ENCODE assay signal across 9 mouse cellular contexts in the genomic region with DNA sequence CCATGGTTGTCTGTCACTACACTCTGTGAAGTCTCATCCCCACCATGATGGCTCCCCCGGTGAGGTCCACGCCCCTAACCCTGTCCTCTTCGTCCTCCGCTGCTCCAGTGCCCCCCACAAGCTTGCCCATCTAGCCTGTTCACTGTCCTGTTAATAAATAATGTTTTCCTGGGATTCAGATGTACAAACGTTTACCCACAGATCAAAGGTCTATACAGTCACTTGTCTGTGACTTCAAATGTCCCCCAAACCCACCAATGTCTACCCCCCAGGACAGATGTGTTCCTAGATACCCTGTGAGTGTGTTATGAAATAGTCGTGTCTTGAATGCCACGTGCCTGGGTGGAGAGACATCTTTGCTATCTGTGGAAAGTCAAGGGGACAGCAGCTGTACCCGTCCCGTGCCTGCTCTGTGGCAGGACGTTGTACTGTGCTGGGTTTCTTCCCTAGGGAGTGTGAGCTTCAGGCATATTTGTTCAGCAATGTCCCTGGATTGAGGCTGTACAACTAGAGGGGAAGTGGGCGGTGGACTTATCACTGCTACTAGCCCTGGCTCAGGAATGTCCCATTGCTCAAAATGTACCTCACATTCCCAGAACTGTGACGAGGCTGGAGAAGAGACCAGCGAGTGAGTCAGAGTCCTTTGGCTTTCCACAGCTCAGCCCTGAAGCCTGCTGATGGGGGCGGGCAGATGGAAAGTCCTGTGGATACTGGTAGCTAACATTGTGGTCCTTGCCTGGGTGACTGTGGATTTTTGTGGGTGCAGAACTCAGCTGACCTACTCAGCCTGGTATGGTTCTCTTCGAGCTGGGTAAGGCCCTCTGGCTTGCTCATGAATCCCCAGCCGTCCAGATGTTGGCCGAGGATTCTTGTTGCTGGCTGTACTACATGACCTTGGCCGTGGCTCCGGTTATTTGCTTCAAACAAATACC. TPM values are rescaled to one million over a fixed set of nuclear protein-coding genes. Genes with fewer than 3 reads are reported as not detected.
DNase-seq lines count a peak whose midpoint lies in the region; ATAC-seq and TF ChIP-seq lines count a peak whose summit lies in the region.
"Had no signal": no experiment of that assay in that cellular context is flagged by ENCODE, and none has a peak within 500 bp of the region (broad histone marks: within the 10 kb centered on the region; RNA-seq: fewer than 3 reads in every experiment).

No protein-coding gene starts in this region.

- H3K36me3 ChIP-seq in intestine, embryonic 16.5 days (ENCODE audit: control insufficient read depth, insufficient read depth, low read length), result no peaks in the 10 kb centered on the region
- H3K36me3 ChIP-seq in lung, embryonic 16.5 days (ENCODE audit: control insufficient read depth, insufficient read depth, low read length), result no peaks in the 10 kb centered on the region
- H3K36me3 ChIP-seq in midbrain, embryonic 16.5 days (ENCODE audit: control insufficient read depth, insufficient read depth, low read length), result no peaks in the 10 kb centered on the region
- H3K36me3 ChIP-seq: limb, embryonic 13.5 days had no signal

- WGBS in intestine, embryonic 16.5 days, result 57% methylated on average over 19 of the region's 19 CpGs
- WGBS in lung, embryonic 16.5 days, result 38% methylated on average over 19 of the region's 19 CpGs
- WGBS in midbrain, embryonic 16.5 days, result 73% methylated on average over 19 of the region's 19 CpGs

- no peaks in the 10 kb centered on the region for H3K9me3 ChIP-seq in intestine, embryonic 16.5 days (ENCODE audit: control insufficient read depth, low read length)
- no peaks in the 10 kb centered on the region for H3K9me3 ChIP-seq in lung, embryonic 16.5 days (ENCODE audit: control insufficient read depth, low read length)
- no peaks in the 10 kb centered on the region for H3K9me3 ChIP-seq in midbrain, embryonic 16.5 days (replicated peaks; ENCODE audit: control insufficient read depth, low read length, poor library complexity, severe bottlenecking)

- H3K27me3 ChIP-seq in intestine, embryonic 16.5 days (replicated peaks; ENCODE audit: control insufficient read depth, insufficient read depth, low read length), result no peaks in the 10 kb centered on the region
- H3K27me3 ChIP-seq in lung, embryonic 16.5 days (ENCODE audit: control insufficient read depth, insufficient read depth, low read depth, low read length), result no peaks in the 10 kb centered on the region
- H3K27me3 ChIP-seq in midbrain, embryonic 16.5 days (ENCODE audit: control insufficient read depth, insufficient read depth, low read depth, low read length), result no peaks in the 10 kb centered on the region; the same call in 1 of the 2 replicates
- H3K27me3 ChIP-seq: limb, embryonic 13.5 days had no signal

- TF ChIP-seq CTCF in gastrocnemius, adult 2 months (IDR thresholded peaks at IDR 0.05), result no peak

- H3K27ac ChIP-seq in gastrocnemius, adult 2 months, result peak overlapping the region; percentile 86
- H3K27ac ChIP-seq in intestine, embryonic 16.5 days (ENCODE audit: low read length), result no peak overlapping the region
- H3K27ac ChIP-seq in lung, embryonic 16.5 days (ENCODE audit: low read length), result 0 out of 2 replicates have a peak overlapping the region, but pooled peaks have one; percentile 18
- H3K27ac ChIP-seq in midbrain, embryonic 16.5 days (ENCODE audit: low read length), result no peak overlapping the region
- H3K27ac ChIP-seq: limb, embryonic 13.5 days had no signal

- ATAC-seq in intestine, embryonic 16.5 days, result peak; percentile 41
- peak; percentile 44 for ATAC-seq in lung, embryonic 16.5 days (ENCODE audit: low read depth)
- no peak for ATAC-seq in midbrain, embryonic 16.5 days

- H3K4me2 ChIP-seq in intestine, embryonic 16.5 days (ENCODE audit: low read depth, low read length), result no peak overlapping the region
- H3K4me2 ChIP-seq in lung, embryonic 16.5 days (ENCODE audit: low read depth, low read length), result no peak overlapping the region
- no peak overlapping the region for H3K4me2 ChIP-seq in midbrain, embryonic 16.5 days (ENCODE audit: low read length)
- H3K4me2 ChIP-seq: limb, embryonic 13.5 days had no signal

- H3K4me1 ChIP-seq in intestine, embryonic 16.5 days (ENCODE audit: control insufficient read depth, insufficient read depth, low read length), result peaks cover 13% of the 10 kb centered on the region; the same call in 1 of the 2 replicates
- H3K4me1 ChIP-seq in lung, embryonic 16.5 days (replicated peaks; ENCODE audit: control insufficient read depth, insufficient read depth, low read length), result peaks cover 31% of the 10 kb centered on the region
- 0 out of 2 replicates have a peak, but pooled peaks cover 4% of the 10 kb centered on the region for H3K4me1 ChIP-seq in midbrain, embryonic 16.5 days (ENCODE audit: control insufficient read depth, insufficient read depth, low read length)

- peak; percentile 89 for DNase-seq in adrenal gland, adult 2 months
- peak; percentile 79 for DNase-seq in gastrocnemius, adult 2 months
- no peak for DNase-seq in cerebellum, postnatal 4 days (ENCODE audit: low spot score in 2 of 2)
- DNase-seq in B cell, adult 2 months, result no peak
- DNase-seq in spleen, adult 12 weeks (ENCODE audit: low spot score), result no peak

- no peak overlapping the region for H3K9ac ChIP-seq in intestine, embryonic 16.5 days (ENCODE audit: low read depth, low read length)
- H3K9ac ChIP-seq in lung, embryonic 16.5 days (ENCODE audit: low read length), result no peak overlapping the region
- no peak overlapping the region for H3K9ac ChIP-seq in midbrain, embryonic 16.5 days (ENCODE audit: low read depth, low read length)
- H3K9ac ChIP-seq: limb, embryonic 13.5 days had no signal

- H3K4me3 ChIP-seq in gastrocnemius, adult 2 months, result peak overlapping the region; percentile 36; the same call in 1 of the 2 replicates
- H3K4me3 ChIP-seq in intestine, embryonic 16.5 days (ENCODE audit: low read length), result no peak overlapping the region
- H3K4me3 ChIP-seq in lung, embryonic 16.5 days (ENCODE audit: low read length), result no peak overlapping the region
- H3K4me3 ChIP-seq in midbrain, embryonic 16.5 days (ENCODE audit: low read depth, low read length), result no peak overlapping the region
- H3K4me3 ChIP-seq: limb, embryonic 13.5 days had no signal

- intact Hi-C loops in gastrocnemius, adult 2 months (cut with DNase I), result loop anchor here (5.0 kb wide), 1 partner anchor 65 kb away; no protein-coding TSS in a partner anchor

RNA-seq across cellular contexts. Expression of a gene that starts 55.1 kb away (rescaled TPM):
- under 1 TPM; 0.37 to 0.62 TPM for total RNA-seq in adrenal gland, adult 2 months (2021)
- polyA plus RNA-seq in adrenal gland, adult 2 months (2012; rRNA removed), result 0.73 and 1.5 TPM in 2 replicates
- total RNA-seq in gastrocnemius, adult 2 months (2021), result not detected
- 0.93 and 1.0 TPM in 2 replicates for polyA plus RNA-seq in intestine, embryonic 16.5 days (2015; fragmentation: Nextera tagmentation; extraction: Ambion mirVana)
- polyA plus RNA-seq in lung, embryonic 16.5 days (2015; fragmentation: Nextera tagmentation; extraction: Ambion mirVana), result 0.14 and 0.15 TPM in 2 replicates
- polyA plus RNA-seq in midbrain, embryonic 16.5 days (2015; fragmentation: Nextera tagmentation; extraction: Ambion mirVana), result 39.7 and 44.7 TPM in 2 replicates

Comparison
In these comparisons a context has a peak if more than half of its experiments do, and no peak if none do; other contexts are left out.
1. DNase-seq: peak in adrenal gland, adult 2 months (single experiment) and gastrocnemius, adult 2 months (single experiment); none in cerebellum, postnatal 4 days (0 of 2), B cell, adult 2 months (0 of 2) and spleen, adult 12 weeks (single experiment).
2. H3K27ac ChIP-seq: peak in gastrocnemius, adult 2 months (single experiment) and lung, embryonic 16.5 days (single experiment); none in intestine, embryonic 16.5 days (single experiment) and midbrain, embryonic 16.5 days (single experiment).
3. RNA of a gene that starts 55.1 kb away (polyA plus RNA-seq): 39.7 to 44.7 TPM in midbrain, embryonic 16.5 days; 0.93 to 1.0 TPM in intestine, embryonic 16.5 days, 0.73 to 1.5 TPM in adrenal gland, adult 2 months and 0.14 to 0.15 TPM in lung, embryonic 16.5 days; every median in the first group is over 10 times any median in the second.